Mouse (Mus musculus): ENCODE results near the gene Vmn1r166.
"Not testable (repeated sequence)": the region's sequence is repeated elsewhere in the genome, so short reads cannot be mapped to it uniquely, and the experiment has no call there.

Vmn1r166 gene

GRCm38 (mm10) chr7:23251582-23251981 lies at the start of gene Vmn1r166:
Vmn1r166 (minus strand) TSS chr7:23251682.
- not testable (repeated sequence) for DNase-seq (ENCODE audit: low spot score)

DNA sequence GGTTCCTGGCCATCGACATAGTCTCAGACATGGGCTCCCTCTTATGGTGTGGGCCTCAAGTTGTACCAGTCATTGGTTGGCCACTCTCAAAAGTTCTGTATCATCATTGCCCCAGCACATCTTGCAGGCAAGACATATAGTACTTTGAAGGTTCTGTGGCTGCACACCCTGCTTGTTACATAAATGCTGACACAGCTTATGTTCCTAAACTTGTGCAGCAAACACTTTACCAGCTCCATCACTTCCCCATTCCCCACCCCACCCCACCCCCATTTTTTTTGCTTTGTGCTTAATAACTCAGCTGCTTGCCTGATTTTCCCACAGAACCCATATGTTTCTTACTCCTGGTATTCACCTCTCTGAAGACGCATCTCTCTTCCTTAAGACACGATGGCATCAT lies 49.4 kb upstream of the Vmn1r166 start, which contains the start of gene Nlrp4e:
Gene Nlrp4e, plus strand, starts transcription at position 301 of the 400 bp plus-strand sequence.
- not testable (repeated sequence) for DNase-seq (ENCODE audit: low spot score)

GRCm38 (mm10) chr7:23278800-23279199 lies 27.3 kb upstream of the Vmn1r166 start, which contains the start of gene Gm6902:
Gm6902 (minus strand) TSS chr7:23278900.
- DNase-seq (ENCODE audit: low spot score) = not testable (repeated sequence)

- DNase-seq (ENCODE audit: low spot score) = not testable (repeated sequence)
Measured at GRCm38 (mm10) chr7:23217032-23217431, 34.5 kb downstream of the Vmn1r166 start, which contains the start of gene Vmn1r165. Vmn1r165 (plus strand) TSS chr7:23217332.

Data from lung, postnatal 25 days (tissue).